Mouse (Mus musculus) frontal cortex, adult (tissue): ENCODE data around the gene Sohlh1.

Experiments used
- ATAC-seq: cut with Nextera tagmentation; 2 replicates; pipeline ENCODE4 v1.9.2; 2017; ENCODE audit warnings: mild to moderate bottlenecking, moderate library complexity, mixed read lengths; ENCODE audit not compliant: low TSS enrichment

The Sohlh1 gene

GRCm38 (mm10) chr2:25847226-25847625 is at the start of gene Sohlh1:
Gene Sohlh1, minus strand, starts transcription at chr2:25847248.
- ATAC-seq, result no peak

- peak; percentile 56; the same call in 1 of the 2 replicates for ATAC-seq
These were observed 45.4 kb upstream of the Sohlh1 start for GRCm38 (mm10) chr2:25892440-25892839.

- ATAC-seq, result no peak
These were observed 41.1 kb upstream of the Sohlh1 start for GRCm38 (mm10) chr2:25888144-25888543.

- no peak for ATAC-seq
These were observed 40.2 kb upstream of the Sohlh1 start for GRCm38 (mm10) chr2:25887226-25887625.

GRCm38 (mm10) chr2:25884756-25885155 is 37.7 kb upstream of the Sohlh1 start:
- no peak for ATAC-seq

GRCm38 (mm10) chr2:25882276-25882675 is 35.2 kb upstream of the Sohlh1 start:
- no peak for ATAC-seq

- ATAC-seq, result no peak
These were observed 32.0 kb upstream of the Sohlh1 start for GRCm38 (mm10) chr2:25879061-25879460.

GRCm38 (mm10) chr2:25878516-25878915 is 31.5 kb upstream of the Sohlh1 start:
- ATAC-seq, result no peak

GRCm38 (mm10) chr2:25877736-25878268 is 30.8 kb upstream of the Sohlh1 start:
- ATAC-seq, result peak; percentile 73

- peak; percentile 20; the same call in 1 of the 2 replicates for ATAC-seq
These were observed 30.2 kb upstream of the Sohlh1 start for GRCm38 (mm10) chr2:25877250-25877735.

GRCm38 (mm10) chr2:25866656-25867055 is 19.6 kb upstream of the Sohlh1 start:
- peak; percentile 56 for ATAC-seq

GRCm38 (mm10) chr2:25865412-25865811 is 18.4 kb upstream of the Sohlh1 start:
- peak; percentile 63 for ATAC-seq

GRCm38 (mm10) chr2:25864230-25864629 is 17.2 kb upstream of the Sohlh1 start:
- no peak for ATAC-seq

GRCm38 (mm10) chr2:25863337-25864131 is 16.5 kb upstream of the Sohlh1 start, which contains the start of gene Kcnt1:
Gene Kcnt1, plus strand, starts transcription at chr2:25863734.
- peak; percentile 13; the same call in 1 of the 2 replicates for ATAC-seq

GRCm38 (mm10) chr2:25862696-25863270 is 15.7 kb upstream of the Sohlh1 start:
- peak; percentile 18; the same call in 1 of the 2 replicates for ATAC-seq

GRCm38 (mm10) chr2:25862038-25862437 is 15.0 kb upstream of the Sohlh1 start:
- ATAC-seq, result no peak

GRCm38 (mm10) chr2:25859891-25860290 is 12.8 kb upstream of the Sohlh1 start:
- no peak for ATAC-seq

GRCm38 (mm10) chr2:25853998-25854397 is 7.0 kb upstream of the Sohlh1 start:
- no peak for ATAC-seq

GRCm38 (mm10) chr2:25852626-25853025 is 5.6 kb upstream of the Sohlh1 start:
- ATAC-seq, result peak; percentile 27; the same call in 1 of the 2 replicates

- ATAC-seq, result no peak
These were observed 3.3 kb upstream of the Sohlh1 start for GRCm38 (mm10) chr2:25850330-25850729.

- ATAC-seq, result no peak
These were observed 532 bp downstream of the Sohlh1 start for GRCm38 (mm10) chr2:25846516-25846915.

- no peak for ATAC-seq
These were observed 3.0 kb downstream of the Sohlh1 start for GRCm38 (mm10) chr2:25844097-25844496.

- ATAC-seq, result 0 out of 2 replicates have a peak, but pooled peaks have one; percentile 32
These were observed 4.3 kb downstream of the Sohlh1 start for GRCm38 (mm10) chr2:25842758-25843157.
